Mouse (Mus musculus) heart, postnatal 14 days (tissue): ENCODE results near the gene Ugt1a8. TPM values are rescaled to one million over a fixed set of nuclear protein-coding genes. Genes with fewer than 3 reads are reported as not detected.

Experiments
- DNase-seq, 2 experiments: peaks; one replicate each; pipeline ENCODE4 v3.0.0; 2021 to 2022
- intact Hi-C: fragments of 180-260 bp; cut with DNase I; formaldehyde crosslinking; loops from one replicate; pipeline ENCODE4 v1.15.1; 2025
- total RNA-seq, 2 experiments: library from RNA; stranded (reverse); gene quantifications; 2 replicates each; pipeline ENCODE4 v1.2.3; 2021

The Ugt1a8 gene
- total RNA-seq, 2 experiments from 2014 or later, result not detected

DNA sequence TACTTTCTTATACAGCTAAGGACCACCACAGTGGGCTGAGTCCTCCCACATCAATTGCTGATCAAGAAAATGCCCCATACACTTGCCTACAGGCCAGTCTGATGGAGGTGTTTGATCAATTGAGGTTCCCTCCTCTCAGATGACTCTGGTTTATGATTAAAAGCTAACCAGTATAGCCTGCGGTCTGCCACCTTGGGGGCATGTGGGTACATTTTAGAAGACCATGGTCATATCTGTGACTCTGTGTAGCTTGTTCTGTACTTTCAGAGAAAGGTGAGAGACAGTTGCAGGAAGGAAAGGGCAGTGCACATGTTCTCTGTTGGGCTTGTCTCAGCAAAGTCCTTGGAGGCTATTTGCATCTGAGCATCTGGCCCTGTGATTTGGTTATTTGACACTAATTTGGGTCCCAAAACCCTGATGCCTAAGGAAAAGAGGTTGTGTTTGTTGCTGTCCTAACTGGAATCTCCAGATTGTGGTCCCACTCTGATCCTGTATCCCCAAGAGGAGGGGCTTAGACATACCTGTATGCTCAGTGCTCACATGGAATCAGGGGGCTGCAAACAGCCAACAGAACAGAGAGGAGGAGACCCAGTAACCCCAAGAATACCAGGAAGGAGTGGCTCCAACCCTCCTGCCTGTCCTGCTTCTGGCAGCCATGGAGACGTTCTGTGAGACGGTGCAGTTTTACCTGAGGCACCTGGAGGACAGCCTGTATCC is 145.2 kb downstream of the Ugt1a8 start:
- intact Hi-C loops, result no loop called here
- no peak for DNase-seq

DNA sequence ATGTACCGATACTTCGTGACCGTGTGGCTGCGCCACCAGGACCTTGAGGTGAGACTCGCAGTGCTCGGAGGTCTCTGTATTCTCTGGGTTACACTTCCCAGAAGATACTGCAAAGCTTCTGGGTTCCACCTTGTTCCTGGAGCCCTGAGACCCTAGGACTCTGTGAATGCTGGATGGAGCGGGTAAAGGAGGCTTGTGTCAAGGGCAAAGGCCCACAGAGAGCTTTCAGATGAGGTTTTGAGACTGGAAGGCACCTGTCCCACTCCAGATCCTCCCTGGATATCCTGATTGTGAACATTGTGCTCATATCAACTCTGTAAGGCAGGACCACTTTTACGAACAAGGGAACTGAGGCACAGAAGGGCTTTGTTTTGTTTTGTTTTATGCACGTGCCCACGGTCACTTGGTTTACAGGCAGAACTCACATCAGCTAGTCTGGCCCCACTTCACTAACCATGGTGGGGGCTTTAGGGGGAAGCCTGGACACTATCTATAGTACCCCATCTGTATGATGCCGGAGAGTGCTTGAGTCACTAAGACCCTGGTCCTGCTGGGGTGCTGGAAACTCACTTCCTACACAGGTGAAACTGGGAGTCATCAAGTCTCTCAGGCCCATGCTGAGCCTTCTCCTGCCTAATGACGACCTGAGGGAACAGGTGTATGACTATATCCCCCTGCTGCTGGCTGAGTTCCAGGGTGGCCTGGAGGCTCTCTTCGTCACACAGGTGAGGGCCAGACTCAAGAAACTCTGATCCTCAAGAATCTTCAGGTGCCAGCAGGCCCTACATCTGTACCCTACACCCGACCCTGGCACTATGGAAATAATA is 146.0 kb downstream of the Ugt1a8 start:
- intact Hi-C loops, result no loop called here

DNA sequence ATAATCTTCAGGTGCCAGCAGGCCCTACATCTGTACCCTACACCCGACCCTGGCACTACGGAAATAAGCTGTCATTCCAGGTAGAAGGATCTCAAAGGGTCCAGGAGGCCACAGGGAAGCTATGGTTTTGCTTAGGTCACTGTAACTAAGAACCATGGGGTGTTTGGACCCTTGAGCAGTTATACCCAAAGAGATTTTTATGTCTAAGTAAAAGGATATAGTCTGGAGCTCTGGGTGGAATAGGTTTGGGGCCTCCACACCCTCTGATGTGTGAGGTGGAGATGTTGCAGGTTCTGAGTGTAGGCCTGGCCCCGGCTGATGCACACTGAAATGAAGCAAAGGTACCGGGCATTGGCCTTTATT is 146.6 kb downstream of the Ugt1a8 start:
- intact Hi-C loops, result no loop called here
- DNase-seq, result no peak

More for the DNA sequence above, 146.0 kb downstream of the Ugt1a8 start:
- DNase-seq, result no peak

DNA sequence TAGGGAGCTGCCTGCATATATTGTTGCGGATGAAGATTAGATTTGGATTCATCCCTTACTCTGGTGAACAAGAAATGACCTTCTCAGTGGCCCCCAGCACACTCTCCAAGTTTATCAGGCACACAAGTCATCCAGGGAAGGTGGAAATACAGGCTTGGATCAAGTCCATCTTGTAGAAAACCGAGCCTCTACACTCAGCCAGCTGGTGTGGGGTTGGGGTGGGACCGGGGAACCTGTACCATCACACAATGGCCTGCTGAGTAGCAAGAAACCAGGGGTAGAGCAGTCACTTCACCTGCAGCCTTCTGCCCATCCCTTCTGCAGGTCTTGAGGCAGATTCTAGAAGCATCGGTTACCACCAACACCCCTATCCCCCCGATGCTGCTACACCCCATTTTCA is 147.0 kb downstream of the Ugt1a8 start:
- intact Hi-C loops, result no loop called here
- no peak for DNase-seq

DNA sequence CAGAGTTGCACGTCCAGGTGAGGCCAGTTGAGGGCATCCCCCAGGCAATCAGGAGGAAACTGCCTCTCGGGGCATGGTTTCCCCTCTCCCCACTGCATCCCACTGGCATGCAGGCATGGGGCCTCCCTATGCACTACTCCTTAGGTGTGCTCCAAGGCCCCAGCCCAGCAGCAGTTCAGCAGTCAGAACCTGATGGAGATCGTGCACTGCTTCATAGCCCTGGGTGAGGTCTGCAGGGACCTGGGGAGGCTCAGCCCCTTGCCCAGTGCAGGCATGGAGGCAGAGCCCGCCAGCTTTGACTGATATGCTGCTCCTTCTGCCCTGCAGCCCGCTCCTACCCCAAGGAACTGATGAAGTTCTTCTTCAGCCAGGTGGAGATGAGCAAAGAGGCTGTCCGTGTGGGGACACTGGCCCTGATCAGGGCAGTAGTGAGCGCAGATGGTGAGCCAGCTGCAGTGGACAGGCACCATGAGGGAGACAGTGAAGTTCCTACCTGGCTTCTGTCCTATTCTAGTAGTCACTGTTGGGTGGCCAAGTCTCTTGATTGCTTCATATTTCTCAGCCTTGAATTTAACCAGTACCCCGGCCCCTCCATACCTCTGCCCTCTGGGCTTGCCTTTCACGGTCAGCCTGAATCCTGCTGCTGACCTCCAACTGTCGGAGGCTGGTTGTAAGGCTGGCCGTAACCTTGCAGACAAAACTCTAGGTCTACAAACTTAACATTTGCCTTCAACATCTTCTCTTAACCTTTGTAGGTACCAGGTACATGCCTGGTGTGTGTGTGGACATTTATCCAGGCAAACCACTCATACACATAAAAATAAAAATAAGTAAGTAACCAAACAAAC is 147.7 kb downstream of the Ugt1a8 start:
- intact Hi-C loops, result no loop called here
- DNase-seq, result no peak

DNA sequence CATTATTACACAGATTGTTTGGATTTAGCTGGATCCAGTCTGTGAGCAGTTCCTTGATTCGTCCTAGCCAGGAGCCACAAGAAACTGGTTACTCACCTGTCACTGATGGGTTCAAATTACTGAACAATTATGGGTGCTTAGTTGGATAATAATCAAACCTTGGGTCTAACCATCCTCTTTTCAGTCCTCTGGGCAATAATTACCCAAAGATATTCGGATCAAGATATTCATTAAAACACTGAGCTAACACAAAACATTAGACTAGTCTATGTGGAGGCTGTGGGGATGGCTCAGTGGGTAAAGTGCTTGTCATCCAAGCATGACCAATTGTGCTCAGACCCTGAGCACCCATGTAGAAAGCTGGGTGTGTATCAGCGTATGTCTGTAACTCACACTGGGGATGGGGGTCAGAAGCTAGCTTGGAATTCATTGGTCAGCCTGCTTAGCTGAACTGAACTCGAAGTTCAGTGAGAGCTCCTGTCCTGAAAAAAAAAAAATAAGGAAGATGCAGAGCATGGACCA is 148.3 kb downstream of the Ugt1a8 start:
- no peak for DNase-seq
- intact Hi-C loops, result no loop called here

DNA sequence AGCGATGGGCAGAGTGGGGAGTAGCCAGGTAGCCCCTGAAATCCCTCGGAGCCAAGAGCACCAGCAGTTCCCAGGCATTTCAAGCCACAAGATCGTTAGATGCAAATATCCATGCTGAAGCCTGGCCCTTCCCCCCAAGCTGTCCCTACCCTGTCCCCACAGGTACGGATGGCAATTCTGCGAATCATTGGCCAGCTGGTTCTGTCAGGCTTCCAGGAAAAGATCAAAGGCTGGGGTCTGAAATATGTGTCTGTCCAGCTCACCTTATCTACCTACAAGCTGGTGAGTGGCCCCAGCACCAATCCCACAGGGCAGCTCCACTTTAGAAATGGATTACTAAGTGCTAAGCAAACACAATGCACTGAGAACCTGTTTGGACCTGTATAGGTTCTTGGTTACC is 149.7 kb downstream of the Ugt1a8 start:
- no peak for DNase-seq
- intact Hi-C loops, result no loop called here

DNA sequence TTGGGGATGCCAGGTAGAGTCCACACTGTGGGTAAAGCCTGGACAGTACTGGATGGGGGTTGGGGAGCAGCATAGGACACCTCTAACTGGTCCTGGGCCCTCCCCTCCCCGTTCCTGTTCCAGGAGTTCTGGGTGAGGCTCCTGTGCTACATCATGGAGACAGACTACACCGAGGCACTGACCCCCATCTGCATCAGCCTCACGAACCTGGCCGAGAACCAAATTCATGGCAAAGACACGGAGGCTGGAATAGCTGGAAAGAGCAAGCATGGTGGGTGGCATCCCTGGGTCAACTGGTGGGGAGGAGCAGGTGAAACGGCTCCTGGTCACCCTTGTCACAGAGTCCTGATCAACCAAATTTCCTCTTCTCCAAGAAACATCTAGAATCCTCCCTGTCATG is 151.2 kb downstream of the Ugt1a8 start:
- no peak for DNase-seq
- intact Hi-C loops, result no loop called here

DNA sequence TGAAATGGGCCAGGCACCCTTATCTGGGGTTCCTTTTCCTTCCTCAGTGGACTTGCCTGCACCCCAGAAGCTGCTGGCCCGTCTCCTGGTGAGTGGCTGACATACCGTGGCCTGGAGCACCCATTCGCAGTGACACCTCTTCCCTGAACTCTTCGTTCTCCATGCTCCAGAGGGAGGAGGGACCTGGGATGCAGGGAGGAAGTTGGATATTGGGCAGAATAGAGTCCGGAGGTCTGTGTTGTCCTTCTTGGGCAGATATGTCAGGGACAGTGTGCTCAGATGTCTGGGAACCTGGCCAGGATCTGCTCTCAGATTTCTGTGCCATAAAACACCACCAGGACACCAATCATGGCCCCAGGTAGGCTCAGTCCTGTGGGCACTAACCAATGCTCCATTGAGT is 152.5 kb downstream of the Ugt1a8 start:
- DNase-seq, result no peak
- intact Hi-C loops, result no loop called here

DNA sequence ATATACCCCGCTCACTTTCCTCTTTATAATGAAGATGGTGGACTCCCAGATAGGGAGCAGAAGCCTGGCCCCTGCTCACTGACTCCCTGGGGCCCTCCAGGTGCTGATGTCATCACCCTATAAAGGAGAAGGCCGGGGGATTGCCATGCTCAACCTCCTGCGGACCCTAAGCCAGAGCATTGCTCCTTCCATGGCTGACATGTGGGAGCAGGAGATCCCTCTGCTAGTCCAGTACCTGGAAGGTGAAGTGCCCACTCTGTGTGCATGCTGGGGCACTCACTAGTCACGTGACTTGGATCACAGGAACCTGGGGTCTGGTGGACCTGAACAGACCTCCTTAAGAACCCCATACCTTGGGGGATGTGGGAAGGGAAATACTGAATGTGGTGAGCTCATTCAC is 153.0 kb downstream of the Ugt1a8 start:
- no peak for DNase-seq
- intact Hi-C loops, result no loop called here

DNA sequence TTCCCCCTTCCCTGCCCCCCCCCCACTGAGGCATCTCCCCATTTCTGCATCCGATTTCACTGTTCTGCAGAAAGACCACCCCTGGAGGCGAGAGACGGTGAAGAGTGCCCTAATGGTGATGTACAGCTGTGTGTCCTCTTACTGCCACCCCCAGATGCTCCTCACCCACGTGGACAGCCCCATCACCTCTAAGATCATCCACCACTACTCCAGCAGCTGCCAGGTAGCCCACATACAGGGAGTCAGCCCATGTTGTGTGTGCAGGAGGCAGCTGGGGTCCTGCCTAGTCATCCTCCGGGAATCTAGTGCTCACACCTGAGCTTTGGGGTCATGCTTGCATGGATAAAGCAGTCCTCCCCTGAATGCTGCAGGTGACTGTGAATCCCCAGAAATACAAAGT is 156.2 kb downstream of the Ugt1a8 start:
- DNase-seq, result no peak
- intact Hi-C loops, result no loop called here

DNA sequence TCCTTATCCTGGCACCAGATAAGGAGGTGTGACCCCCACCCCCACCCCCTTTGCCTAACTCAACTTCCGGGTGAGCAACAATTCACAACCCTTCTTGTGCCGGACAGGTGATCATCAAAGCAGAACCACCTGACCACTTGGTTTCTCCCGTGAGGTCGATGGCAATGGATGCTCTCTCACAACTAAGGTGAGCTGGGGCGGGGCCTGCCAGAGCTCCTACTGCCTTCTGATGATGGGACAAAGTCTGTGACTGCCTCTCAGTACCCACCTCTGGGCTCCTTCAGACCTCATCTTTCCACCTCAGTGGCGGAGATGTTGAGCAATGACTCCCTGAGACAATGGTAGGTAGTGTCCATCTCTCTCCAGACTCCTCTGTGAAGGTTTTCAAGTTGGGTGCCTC is 158.3 kb downstream of the Ugt1a8 start:
- no peak for DNase-seq
- intact Hi-C loops, result no loop called here

DNA sequence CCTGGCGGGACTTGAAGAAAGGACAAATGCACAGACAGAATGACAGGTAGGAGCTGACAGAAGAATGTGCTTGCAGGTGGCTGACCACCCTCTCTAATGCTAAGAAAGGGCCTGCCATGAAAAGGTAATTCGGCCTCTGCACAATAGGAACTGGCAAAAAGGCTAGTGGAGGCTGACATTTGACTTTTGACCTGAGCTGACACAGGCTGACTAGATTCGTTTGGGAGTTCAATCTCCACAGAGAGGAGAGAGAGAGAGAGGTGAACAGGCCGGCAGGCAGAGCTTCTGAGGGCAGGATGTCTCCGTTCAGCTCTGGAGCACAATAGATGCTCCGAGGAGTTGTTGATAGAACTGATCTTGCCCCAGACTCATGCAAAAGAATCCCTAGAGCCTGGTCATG is 158.8 kb downstream of the Ugt1a8 start:
- intact Hi-C loops, result no loop called here
- DNase-seq, result no peak

DNA sequence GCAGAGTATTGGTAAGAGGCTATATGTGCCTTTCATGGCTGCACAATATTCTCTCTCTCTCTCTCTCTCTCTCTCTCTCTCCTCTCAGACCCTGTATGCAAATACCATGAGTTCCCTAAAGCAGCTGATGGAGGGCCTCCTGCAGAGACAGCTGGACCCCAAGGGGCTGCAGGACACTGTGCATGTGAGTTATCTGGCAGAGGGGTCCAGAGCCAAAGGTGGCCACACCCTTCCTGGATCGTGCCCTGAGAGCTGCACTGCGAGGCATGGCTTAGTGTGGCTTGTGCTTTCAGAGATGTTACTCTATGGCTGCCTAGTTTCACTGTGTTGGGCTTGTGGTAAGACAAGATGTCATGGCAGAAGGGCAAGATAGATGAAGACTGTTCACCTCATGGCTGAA is 160.0 kb downstream of the Ugt1a8 start:
- peak in 1 of 2 experiments; percentile 10 for DNase-seq
- intact Hi-C loops, result no loop called here

DNA sequence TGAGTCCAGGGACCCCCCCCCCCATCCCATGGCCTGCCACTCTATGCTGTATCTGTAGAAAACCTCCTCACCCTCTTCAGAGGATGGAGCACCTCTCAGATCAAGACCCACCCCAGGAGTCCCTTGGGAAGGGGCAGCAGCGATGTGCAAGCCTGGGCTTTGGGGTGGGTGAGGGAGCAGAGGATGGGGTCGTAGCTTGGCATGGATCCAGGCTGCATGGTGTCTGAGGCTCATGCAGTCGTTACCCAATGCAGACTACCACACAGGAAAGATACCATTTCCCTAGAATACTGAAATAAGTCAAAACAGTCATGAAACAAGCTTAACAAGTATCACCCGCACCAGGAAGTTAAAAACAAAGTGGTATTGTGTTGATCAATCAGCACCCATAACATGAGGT is 161.0 kb downstream of the Ugt1a8 start:
- DNase-seq, result no peak
- intact Hi-C loops, result no loop called here

DNA sequence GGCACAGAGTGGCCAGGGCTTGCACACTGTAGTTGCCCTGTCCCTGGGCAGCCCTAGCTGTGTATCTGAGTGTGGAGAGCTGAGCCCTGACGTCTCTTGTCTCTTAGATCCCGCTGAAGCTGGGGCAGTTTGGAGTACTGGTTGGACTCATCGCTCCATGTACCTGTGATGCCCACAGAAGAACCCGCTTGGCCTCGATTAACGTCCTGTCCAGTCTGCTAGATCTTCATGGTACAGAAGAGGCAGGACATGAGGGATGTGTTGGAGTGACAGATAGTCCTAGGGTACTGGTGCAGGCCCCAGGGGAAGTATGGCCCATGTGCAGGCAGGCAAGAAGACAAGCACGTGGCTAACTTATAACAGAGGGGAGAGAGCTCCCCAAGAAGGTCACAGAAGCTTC is 162.0 kb downstream of the Ugt1a8 start:
- intact Hi-C loops, result no loop called here
- DNase-seq, result no peak

DNA sequence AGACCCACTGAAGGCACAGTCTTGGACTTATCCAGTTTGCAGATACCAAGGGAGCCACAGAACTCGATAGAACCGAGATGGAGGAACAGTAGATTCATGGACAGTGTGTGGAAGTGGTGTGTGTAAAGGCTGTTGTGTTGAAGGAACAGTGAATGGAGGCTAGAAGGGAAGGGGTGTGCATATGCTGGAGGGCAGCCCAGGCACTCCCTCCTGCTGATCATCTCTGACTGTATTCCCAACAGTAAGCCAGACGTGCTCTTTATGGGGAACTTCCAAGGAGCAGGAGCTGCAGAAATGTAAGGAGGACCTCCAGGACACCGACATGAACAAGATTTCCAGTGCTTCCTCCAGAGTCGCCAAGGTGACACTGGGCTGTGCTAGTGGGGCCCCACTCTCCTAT is 162.4 kb downstream of the Ugt1a8 start:
- no peak for DNase-seq
- intact Hi-C loops, result no loop called here

DNA sequence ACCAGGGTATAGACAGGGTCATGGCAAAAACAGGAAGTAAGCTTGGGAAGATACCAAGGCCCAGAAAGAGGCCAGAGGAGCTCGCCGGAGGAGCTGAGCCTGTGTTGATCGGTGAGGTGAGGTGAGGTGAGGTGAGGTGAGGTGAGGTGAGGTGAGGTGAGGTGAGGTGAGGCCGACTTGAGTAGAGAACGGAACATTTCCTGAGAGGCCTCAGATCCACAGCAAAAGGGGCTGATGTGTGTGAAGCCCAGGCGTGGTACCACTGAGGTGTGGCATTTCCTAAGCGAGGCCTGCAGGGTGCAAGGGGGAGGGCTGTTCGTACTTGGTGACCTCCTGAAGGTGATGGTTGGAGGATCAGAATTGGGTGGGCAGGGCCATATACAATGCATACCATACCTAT is 165.5 kb downstream of the Ugt1a8 start:
- intact Hi-C loops, result no loop called here
- no peak for DNase-seq

DNA sequence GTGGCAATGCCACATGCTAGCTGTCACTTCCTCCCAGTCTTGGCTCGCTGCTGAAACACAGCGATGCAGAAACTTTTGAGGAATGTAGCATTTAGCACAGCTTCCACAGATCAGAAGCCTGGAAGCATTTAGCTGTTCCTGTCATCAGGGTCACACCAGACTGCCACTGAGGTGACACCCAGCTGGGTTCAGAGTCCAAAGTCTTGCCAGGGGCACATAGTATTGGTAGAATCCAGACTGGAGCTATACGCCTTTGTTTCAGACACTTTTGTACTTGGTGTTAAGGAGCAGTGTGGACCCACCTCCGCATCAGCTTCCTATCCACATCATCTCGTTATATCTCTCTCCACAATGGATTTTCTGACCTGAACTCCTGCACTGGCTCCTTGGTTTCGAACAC is 165.9 kb downstream of the Ugt1a8 start:
- intact Hi-C loops, result no loop called here
- DNase-seq, result no peak

DNA sequence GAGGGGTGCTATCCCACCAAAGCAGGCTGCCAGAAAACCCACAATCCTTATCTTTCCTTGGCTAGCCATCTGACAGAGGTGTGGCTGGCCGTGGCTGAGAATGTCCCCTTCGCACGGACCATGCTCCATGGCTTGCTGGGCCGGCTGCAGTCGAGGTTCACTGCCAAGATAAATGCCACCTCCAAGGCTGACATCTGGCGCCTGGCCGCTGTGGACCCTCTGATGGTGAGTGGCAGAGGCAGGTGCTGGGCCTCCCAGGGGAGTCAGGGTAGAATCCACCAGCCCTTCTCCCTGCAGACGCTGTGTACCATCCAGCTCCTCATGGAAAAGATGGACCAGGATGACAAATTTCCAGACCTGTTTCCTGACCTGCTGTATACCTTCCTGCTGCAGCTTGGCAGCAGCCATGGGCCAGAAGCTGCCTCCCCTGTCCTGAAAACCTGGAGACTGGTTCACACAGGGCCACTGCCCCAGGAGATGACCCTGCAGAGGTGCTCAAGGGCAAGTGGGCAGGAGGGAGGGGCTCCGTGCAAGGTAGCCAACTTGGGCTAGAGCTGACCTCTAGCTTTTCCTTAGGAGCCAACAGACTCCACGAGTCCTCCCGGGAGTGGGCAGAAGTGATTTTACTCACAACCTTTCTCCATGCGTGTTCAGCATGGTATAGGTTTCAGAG is 167.3 kb downstream of the Ugt1a8 start:
- no peak for DNase-seq
- intact Hi-C loops, result no loop called here

DNA sequence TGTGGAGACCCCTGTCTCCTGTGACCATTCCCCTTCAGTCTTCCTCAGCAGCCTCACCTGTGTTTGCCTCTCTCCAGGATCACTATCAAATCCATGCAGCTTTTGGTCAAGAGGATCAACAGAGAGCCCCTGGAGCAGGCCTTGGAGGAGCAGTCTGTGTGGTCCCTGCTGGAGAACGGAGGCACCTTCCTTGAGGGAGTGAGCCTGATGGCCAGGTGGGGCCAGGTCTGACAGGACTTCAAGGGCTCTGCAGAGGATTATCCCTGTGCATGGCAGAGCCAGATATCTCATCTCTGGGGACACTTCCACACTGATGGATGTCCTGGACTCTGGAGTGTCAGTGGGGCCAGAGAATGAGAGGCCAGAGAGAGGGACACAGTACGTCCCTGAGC is 167.8 kb downstream of the Ugt1a8 start:
- intact Hi-C loops, result no loop called here
- DNase-seq, result no peak
